Mouse (Mus musculus) myocyte (in vitro differentiated cells): Measurements from ENCODE around the gene Dnah8. TPM values are rescaled to one million over a fixed set of nuclear protein-coding genes. Genes with fewer than 3 reads are reported as not detected.

Experiments used
- H3K27me3 ChIP-seq: one replicate; pipeline ENCODE4 v1.6.1; 2011; ENCODE audit not compliant: control insufficient read depth, insufficient read depth, insufficient read length
- H3K36me3 ChIP-seq: one replicate; pipeline ENCODE4 v1.6.1; 2011; ENCODE audit not compliant: control insufficient read depth, insufficient read depth
- H3K4me2 ChIP-seq: one replicate; pipeline ENCODE4 v1.6.1; 2011; ENCODE audit warnings: low read depth, control low read depth
- H3K4me3 ChIP-seq: one replicate; pipeline ENCODE4 v1.5.1; 2011; ENCODE audit warnings: mild to moderate bottlenecking, control low read depth, moderate library complexity
- H3K79me2 ChIP-seq: one replicate; pipeline ENCODE4 v1.6.1; 2011; ENCODE audit not compliant: control insufficient read depth, insufficient read depth
- H3ac ChIP-seq: one replicate; pipeline ENCODE4 v1.6.1; 2011; ENCODE audit not compliant: control insufficient read depth, insufficient read length
- CEBPB ChIP-seq: IDR thresholded peaks from 2 replicates; pipeline ENCODE4 v1.6.1; 2011; ENCODE audit warnings: mild to moderate bottlenecking, moderate library complexity; ENCODE audit not compliant: poor library complexity, insufficient read depth, severe bottlenecking
- E2F4 ChIP-seq: IDR thresholded peaks from one replicate; pipeline ENCODE4 v1.6.1; 2011; ENCODE audit warnings: mild to moderate bottlenecking, control low read depth, moderate library complexity; ENCODE audit not compliant: insufficient read depth
- MAX ChIP-seq: IDR thresholded peaks from one replicate; pipeline ENCODE4 v1.6.1; 2011; ENCODE audit warnings: low read depth, mild to moderate bottlenecking, control low read depth
- MYOD1 ChIP-seq, 3 experiments: IDR thresholded peaks; one replicate each; pipeline ENCODE4 v1.6.1; 2011; ENCODE audit warnings: control low read depth in 2 of 3, low read depth in 2 of 3, mild to moderate bottlenecking in 2 of 3, moderate library complexity in 1 of 3; ENCODE audit not compliant: insufficient read length in 2 of 3, control insufficient read depth in 1 of 3
- MYOG ChIP-seq, 3 experiments: IDR thresholded peaks; one replicate each; pipeline ENCODE4 v1.6.1; 2011; ENCODE audit warnings: control low read depth in 2 of 3, low read depth in 2 of 3, mild to moderate bottlenecking in 2 of 3; ENCODE audit not compliant: insufficient read length in 2 of 3, control insufficient read depth in 1 of 3, insufficient read depth in 1 of 3
- POLR2A ChIP-seq: IDR thresholded peaks from one replicate; pipeline ENCODE4 v1.6.1; 2011; ENCODE audit warnings: low read depth, mild to moderate bottlenecking, control low read depth, moderate library complexity; ENCODE audit not compliant: insufficient read length
- POLR2AphosphoS2 ChIP-seq: IDR thresholded peaks from one replicate; pipeline ENCODE4 v1.6.1; 2011; ENCODE audit warnings: low read depth, control low read depth; ENCODE audit not compliant: insufficient read length
- REST ChIP-seq: IDR thresholded peaks from one replicate; pipeline ENCODE4 v1.6.1; 2011; ENCODE audit warnings: mild to moderate bottlenecking, control low read depth, moderate library complexity; ENCODE audit not compliant: insufficient read depth, insufficient read length
- SRF ChIP-seq: IDR thresholded peaks from one replicate; pipeline ENCODE4 v1.6.1; 2011; ENCODE audit warnings: low read depth; ENCODE audit not compliant: control insufficient read depth, insufficient read length
- TCF12 ChIP-seq: IDR thresholded peaks from one replicate; pipeline ENCODE4 v1.6.1; 2011; ENCODE audit warnings: mild to moderate bottlenecking, control low read depth; ENCODE audit not compliant: poor library complexity, insufficient read depth, severe bottlenecking
- TCF3 ChIP-seq: IDR thresholded peaks from one replicate; pipeline ENCODE4 v1.6.1; 2011; ENCODE audit warnings: low read depth, control low read depth; ENCODE audit not compliant: insufficient read length
- USF1 ChIP-seq: IDR thresholded peaks from one replicate; pipeline ENCODE4 v1.6.1; 2011; ENCODE audit warnings: low read depth, mild to moderate bottlenecking, control low read depth, moderate library complexity
- polyA plus RNA-seq: library from polyadenylated mRNA; unstranded; fragments of >200 nt; fragmentation: generic; extraction: Trizol; gene quantifications from one replicate; pipeline ENCODE4 v1.2.1, GENCODE M21; 2012; ENCODE audit warnings: missing spikeins

Dnah8 gene
- polyA plus RNA-seq, 1 experiment = 0.08 TPM

- no peak overlapping the region for H3K4me3 ChIP-seq
- no peaks in the 10 kb centered on the region for H3K79me2 ChIP-seq
- H3K4me2 ChIP-seq = no peak overlapping the region
- no peaks in the 10 kb centered on the region for H3K36me3 ChIP-seq
- H3K27me3 ChIP-seq = peaks cover 4% of the 10 kb centered on the region
- TF ChIP-seq MYOD1 (IDR thresholded peaks at IDR 0.05; ENCODE audit: control insufficient read depth in 1 of 3, insufficient read length in 2 of 3, low read depth in 2 of 3) (no peak), MAX (no peak), USF1 (no peak), E2F4 (no peak), SRF (no peak), POLR2AphosphoS2 (no peak), MYOG (IDR thresholded peaks at IDR 0.05; ENCODE audit: control insufficient read depth in 1 of 3, insufficient read depth in 1 of 3, insufficient read length in 2 of 3, low read depth in 2 of 3) (no peak), CEBPB (no peak), REST (no peak), POLR2A (no peak), TCF3 (no peak), TCF12 (no peak)
- H3ac ChIP-seq = no peak overlapping the region
Measured at GRCm38 (mm10) chr17:30664856-30665255, 40.7 kb downstream of the Dnah8 start.

- no peak overlapping the region for H3ac ChIP-seq
- H3K79me2 ChIP-seq = no peaks in the 10 kb centered on the region
- H3K27me3 ChIP-seq = no peaks in the 10 kb centered on the region
- no peak overlapping the region for H3K4me2 ChIP-seq
- no peak overlapping the region for H3K4me3 ChIP-seq
- TF ChIP-seq USF1 (no peak), TCF12 (no peak), MAX (no peak), MYOD1 (IDR thresholded peaks at IDR 0.05; ENCODE audit: control insufficient read depth in 1 of 3, insufficient read length in 2 of 3, low read depth in 2 of 3) (no peak), E2F4 (no peak), POLR2AphosphoS2 (no peak), REST (no peak), POLR2A (no peak), TCF3 (no peak), MYOG (IDR thresholded peaks at IDR 0.05; ENCODE audit: control insufficient read depth in 1 of 3, insufficient read depth in 1 of 3, insufficient read length in 2 of 3, low read depth in 2 of 3) (no peak), CEBPB (no peak), SRF (no peak)
- H3K36me3 ChIP-seq = no peaks in the 10 kb centered on the region
Measured at GRCm38 (mm10) chr17:30672556-30672955, 48.4 kb downstream of the Dnah8 start.

GRCm38 (mm10) chr17:30673023-30673422, 48.9 kb downstream of the Dnah8 start:
- Histone ChIP-seq H3K79me2 (no peaks in the 10 kb centered on the region), H3ac (no peak overlapping the region), H3K36me3 (no peaks in the 10 kb centered on the region), H3K4me2 (no peak overlapping the region), H3K4me3 (no peak overlapping the region), H3K27me3 (no peaks in the 10 kb centered on the region)
- TF ChIP-seq POLR2A (no peak), TCF12 (no peak), MYOD1 (IDR thresholded peaks at IDR 0.05; ENCODE audit: control insufficient read depth in 1 of 3, insufficient read length in 2 of 3, low read depth in 2 of 3) (no peak), E2F4 (no peak), POLR2AphosphoS2 (no peak), TCF3 (no peak), MAX (no peak)

- Histone ChIP-seq H3K4me3 (no peak overlapping the region), H3K79me2 (no peaks in the 10 kb centered on the region), H3K27me3 (no peaks in the 10 kb centered on the region), H3K36me3 (no peaks in the 10 kb centered on the region), H3K4me2 (no peak overlapping the region), H3ac (no peak overlapping the region)
- no peak for TF ChIP-seq SRF
- no peak for TF ChIP-seq MAX
Measured at GRCm38 (mm10) chr17:30675021-30675740, 51.0 kb downstream of the Dnah8 start.

- peaks cover 3% of the 10 kb centered on the region for H3K27me3 ChIP-seq
- TF ChIP-seq MYOD1 (IDR thresholded peaks at IDR 0.05; ENCODE audit: control insufficient read depth in 1 of 3, insufficient read length in 2 of 3, low read depth in 2 of 3) (no peak), SRF (no peak), TCF12 (no peak), MAX (no peak), USF1 (no peak), MYOG (IDR thresholded peaks at IDR 0.05; ENCODE audit: control insufficient read depth in 1 of 3, insufficient read depth in 1 of 3, insufficient read length in 2 of 3, low read depth in 2 of 3) (no peak), REST (no peak), POLR2AphosphoS2 (no peak), E2F4 (no peak), TCF3 (no peak), CEBPB (no peak), POLR2A (no peak)
- no peak overlapping the region for H3ac ChIP-seq
- no peaks in the 10 kb centered on the region for H3K79me2 ChIP-seq
- H3K4me2 ChIP-seq = no peak overlapping the region
- H3K4me3 ChIP-seq = no peak overlapping the region
- no peaks in the 10 kb centered on the region for H3K36me3 ChIP-seq
Measured at GRCm38 (mm10) chr17:30678523-30678922, 54.4 kb downstream of the Dnah8 start.
